Mouse (Mus musculus): ENCODE data around the gene Larp1b.

DNA sequence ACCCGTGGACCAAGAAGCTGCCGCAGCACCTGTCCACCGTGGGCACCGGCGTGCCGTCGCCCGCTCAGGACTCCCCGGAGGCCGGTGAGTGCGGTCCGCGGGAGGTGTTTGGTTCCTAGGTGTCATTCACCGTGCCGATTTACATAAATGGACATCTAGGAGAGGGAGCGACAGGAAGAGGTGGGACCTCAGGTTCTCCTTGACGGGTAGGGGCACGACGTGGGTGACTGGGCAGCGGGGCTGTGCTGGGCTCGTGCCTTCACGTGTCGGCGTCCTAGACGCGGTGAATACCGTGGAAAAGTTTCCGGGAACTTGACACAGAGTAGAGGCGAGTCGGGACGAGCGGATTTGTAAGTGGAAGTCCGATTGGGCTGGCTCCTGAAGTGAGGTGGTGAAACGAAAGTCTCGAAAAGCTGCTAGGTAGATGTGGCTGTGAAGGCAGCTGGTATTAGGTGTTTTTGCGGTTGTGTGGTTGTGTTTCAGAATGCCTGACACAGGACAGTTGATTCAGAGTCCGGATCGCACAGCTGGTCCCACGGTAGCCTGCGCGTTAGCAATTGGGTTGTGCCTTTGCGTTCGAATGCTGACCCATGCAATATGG lies 1.1 kb downstream of the Larp1b start:
- no peak for TF ChIP-seq CTCF (IDR thresholded peaks at IDR 0.05; ENCODE audit: control insufficient read depth, insufficient read depth, insufficient read length)
- TF ChIP-seq MAX (IDR thresholded peaks at IDR 0.05) = no peak
- TF ChIP-seq MYOG (IDR thresholded peaks at IDR 0.05; ENCODE audit: control insufficient read depth, extremely low read depth, insufficient read length) = no peak

All from C2C12 (cell line).